Mouse (Mus musculus): ENCODE measurements around the gene Marveld3.

Marveld3 gene

GRCm38 (mm10) chr8:109968837-109969236 is 6.8 kb upstream of the Marveld3 start:
- in situ Hi-C loops (cut with MboI; ENCODE audit: low sequenced_read_pairs), result no loop called here

DNA sequence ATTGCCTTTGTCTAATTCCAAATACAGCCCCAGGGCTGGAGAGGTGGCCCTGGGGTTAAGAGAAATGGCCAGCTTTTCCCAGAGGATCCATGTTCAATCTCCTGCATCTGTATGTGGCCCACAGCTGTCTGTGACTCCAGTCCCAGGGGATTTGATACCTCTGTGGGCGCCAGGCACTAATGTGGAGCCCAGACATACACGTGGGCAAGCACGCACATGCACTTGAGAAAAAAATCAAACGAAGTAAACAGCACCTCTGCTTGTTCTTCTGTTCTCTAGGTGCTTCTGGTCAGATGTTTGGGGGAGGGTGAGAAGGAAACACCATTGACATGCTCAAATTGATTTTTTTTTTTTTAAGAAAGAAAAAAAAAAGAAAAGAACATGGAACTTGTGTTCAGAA is 2.1 kb upstream of the Marveld3 start:
- in situ Hi-C loops (cut with MboI; ENCODE audit: low sequenced_read_pairs), result no loop called here

GRCm38 (mm10) chr8:109963421-109963820 is 1.4 kb upstream of the Marveld3 start:
- in situ Hi-C loops (cut with MboI; ENCODE audit: low sequenced_read_pairs), result no loop called here

- in situ Hi-C loops (cut with MboI; ENCODE audit: low sequenced_read_pairs), result no loop called here
Measured at GRCm38 (mm10) chr8:109962896-109963295, 893 bp upstream of the Marveld3 start.

DNA sequence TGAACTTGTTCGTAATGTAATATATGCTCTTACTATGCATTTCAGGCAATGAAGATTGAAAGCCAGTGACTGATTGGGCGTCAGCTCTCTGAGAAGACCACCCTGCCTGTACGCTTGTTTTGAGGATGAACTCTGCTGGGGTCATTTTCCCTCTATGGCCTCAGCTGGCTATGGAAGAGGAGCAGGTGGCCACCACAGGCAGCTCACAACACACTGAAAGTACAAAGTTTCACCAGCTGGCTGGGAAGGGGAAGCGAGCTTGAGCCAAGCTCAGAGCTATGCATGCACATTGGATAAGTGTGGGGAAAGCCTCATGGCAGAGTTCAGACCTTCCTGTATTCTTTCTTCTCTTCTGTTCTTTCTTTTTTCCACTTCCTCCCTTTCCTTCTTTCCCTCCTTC is 2.9 kb downstream of the Marveld3 start:
- in situ Hi-C loops (cut with MboI; ENCODE audit: low sequenced_read_pairs), result no loop called here

- in situ Hi-C loops (cut with MboI; ENCODE audit: low sequenced_read_pairs), result no loop called here
Measured at GRCm38 (mm10) chr8:109958036-109958655, 3.9 kb downstream of the Marveld3 start.

DNA sequence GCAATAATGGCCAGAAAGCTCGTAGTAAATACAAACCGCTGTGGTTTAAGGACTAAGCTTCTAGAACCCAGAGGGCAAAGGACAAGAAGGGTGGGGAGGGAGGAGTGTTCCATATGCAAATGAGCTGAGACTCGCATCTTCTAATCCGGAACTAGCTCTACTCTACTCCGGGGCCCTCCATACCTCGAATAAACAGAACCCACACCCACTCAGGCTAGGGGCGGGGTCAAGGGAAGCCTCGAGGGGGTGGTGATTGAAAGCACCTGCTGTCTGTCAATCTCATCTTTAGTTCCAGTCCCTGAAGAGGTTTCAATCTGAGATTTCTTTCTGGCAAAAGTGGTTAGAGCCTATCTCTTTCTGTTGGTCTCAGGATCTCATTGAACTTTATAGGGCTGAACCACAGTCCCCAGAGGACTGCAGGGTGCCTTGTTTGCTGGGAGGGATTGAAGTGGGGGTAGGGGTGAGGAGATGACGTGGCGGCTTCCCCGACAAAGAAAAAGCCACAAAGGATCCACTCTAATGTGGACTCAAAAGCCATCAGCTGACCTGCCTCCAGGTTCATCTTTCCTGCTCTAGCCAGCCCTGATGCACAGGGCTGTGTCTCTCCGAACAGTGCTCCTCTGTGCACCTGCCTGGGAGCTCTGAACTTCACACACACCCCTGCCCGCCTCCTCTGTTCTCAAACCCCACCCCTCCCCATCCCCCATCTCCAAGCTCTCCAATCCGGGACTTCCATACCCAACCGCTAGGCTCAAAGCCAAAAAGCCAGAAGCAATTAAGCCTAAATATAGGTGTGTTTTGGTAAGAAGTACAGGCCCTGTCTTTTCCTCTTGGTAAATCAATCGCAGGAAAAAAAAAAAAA is 4.6 kb downstream of the Marveld3 start:
- in situ Hi-C loops (cut with MboI; ENCODE audit: low sequenced_read_pairs), result no loop called here

- in situ Hi-C loops (cut with MboI; ENCODE audit: low sequenced_read_pairs), result no loop called here
Measured at GRCm38 (mm10) chr8:109954486-109954948, 7.5 kb downstream of the Marveld3 start.

GRCm38 (mm10) chr8:109952171-109952570 is 9.8 kb downstream of the Marveld3 start:
- in situ Hi-C loops (cut with MboI; ENCODE audit: low sequenced_read_pairs), result no loop called here

- in situ Hi-C loops (cut with MboI; ENCODE audit: low sequenced_read_pairs), result no loop called here
Measured at GRCm38 (mm10) chr8:109948285-109948564, 13.8 kb downstream of the Marveld3 start.

DNA sequence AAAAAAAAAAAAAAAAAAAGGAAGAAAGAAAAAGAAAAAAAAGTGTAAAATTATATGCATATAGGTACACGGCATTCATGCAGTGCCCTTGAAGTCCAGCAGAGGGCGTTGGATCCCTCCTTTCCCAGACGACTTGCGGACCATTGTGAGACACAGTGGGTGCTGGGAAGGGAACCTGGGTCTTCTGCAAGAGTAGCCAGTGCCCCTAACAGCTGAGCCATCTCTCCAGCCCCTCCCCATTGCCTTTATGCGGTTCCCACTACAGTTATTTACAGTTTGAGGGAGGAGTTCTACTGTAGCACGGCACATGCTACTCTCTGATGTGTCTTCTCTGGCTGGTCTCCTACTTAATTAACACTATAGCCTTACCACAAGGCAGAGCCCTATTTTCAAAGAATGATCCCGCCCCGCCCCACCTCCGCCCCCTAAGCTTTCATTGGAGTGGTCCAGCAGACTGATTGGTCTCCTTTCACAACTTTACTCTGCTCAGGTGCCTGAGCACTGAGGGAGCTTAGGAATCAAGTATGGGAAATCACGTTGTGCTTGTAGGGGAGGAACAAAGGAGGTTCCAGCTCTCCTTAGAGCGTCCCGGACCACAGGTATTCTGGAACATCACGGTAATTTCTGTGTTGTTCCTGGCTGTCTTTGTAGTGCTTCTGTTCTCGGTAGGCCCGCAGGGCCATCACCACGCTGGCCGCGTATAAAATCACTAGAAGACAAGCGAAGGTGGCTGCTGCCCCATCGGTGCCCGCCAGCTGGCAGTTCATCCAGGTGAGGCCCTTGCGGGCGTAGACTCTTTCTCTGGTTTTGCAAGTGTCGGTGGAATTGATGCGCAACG is 14.3 kb downstream of the Marveld3 start:
- in situ Hi-C loops (cut with MboI; ENCODE audit: low sequenced_read_pairs), result no loop called here

- in situ Hi-C loops (cut with MboI; ENCODE audit: low sequenced_read_pairs), result no loop called here
Measured at GRCm38 (mm10) chr8:109946272-109946671, 15.7 kb downstream of the Marveld3 start.

DNA sequence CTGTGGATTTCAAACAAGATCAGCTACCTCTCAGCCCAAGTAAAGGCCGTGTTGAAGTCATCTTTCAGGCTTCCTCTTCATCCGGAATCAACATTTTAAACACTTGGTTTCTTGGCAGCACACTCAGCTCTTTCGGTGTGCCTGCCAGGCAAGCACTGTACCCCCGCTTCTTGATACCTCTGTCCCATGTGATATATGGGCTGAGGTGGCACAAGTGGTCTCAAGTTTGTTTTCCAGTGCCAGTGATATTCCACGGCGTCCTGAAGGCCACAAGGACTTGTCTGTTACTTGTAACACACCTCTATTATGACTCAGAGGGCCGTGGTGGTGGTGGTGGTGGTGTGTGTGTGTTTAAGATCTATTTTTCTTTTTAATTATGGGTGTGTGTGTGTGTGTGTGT is 16.3 kb downstream of the Marveld3 start:
- in situ Hi-C loops (cut with MboI; ENCODE audit: low sequenced_read_pairs), result no loop called here

DNA sequence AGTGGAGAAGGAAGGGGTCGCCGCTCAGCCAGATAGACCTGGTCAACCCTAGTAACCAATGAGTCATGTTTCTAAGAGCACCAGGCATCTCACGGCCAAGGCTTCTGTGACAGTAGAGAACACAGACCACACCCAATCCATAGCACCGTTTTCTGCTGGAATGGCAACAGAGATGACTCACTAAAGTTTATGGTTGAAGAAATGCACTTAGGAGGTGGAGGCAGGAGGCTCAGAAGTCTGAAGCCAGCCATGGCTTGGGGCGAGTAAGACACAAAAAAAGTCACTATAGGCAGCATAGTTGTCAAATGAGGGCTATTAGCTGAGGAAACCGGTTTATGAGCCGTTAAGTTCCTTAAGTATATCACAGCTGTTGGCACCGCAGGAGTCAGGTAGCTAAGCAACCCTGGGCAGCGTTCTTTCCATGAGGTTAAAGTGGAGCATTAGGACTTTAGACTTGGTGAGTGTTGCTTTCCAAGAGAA is 16.8 kb downstream of the Marveld3 start:
- in situ Hi-C loops (cut with MboI; ENCODE audit: low sequenced_read_pairs), result no loop called here

DNA sequence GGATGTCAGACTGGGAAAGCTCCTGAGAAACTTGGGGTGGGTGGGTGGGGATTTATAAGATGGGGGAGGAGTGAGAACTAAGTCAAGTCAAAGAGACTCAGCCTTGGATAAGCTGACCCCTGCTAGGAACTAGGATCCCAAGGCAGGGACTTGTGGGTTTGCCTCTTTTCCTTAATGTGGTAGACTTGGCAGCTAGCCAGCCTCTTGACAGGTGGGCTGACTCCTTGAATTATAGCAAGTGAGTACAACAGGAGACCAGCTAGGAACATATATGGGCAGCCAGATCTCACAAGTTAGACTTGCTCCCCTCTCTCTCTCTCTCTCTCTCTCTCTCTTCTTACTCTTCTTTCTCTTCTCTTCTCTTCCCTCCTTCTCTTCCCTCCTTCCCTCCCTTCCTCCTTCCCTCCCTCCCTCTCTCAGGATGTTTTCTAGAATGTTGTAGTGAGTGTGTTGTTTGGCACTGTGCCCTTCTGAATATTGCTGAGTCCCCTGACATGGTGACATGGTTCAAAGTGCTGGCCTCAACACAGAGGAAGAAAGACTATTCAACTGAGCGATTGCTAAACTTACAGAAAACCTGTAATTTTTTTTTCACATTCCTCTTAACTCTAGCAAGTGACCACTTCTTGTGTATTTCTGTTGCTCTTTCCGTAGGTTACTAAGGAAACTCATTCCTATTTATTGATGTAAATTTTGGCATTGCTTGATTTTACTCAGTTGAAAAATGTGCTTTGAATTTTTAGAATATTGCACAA is 20.2 kb downstream of the Marveld3 start:
- in situ Hi-C loops (cut with MboI; ENCODE audit: low sequenced_read_pairs), result no loop called here

DNA sequence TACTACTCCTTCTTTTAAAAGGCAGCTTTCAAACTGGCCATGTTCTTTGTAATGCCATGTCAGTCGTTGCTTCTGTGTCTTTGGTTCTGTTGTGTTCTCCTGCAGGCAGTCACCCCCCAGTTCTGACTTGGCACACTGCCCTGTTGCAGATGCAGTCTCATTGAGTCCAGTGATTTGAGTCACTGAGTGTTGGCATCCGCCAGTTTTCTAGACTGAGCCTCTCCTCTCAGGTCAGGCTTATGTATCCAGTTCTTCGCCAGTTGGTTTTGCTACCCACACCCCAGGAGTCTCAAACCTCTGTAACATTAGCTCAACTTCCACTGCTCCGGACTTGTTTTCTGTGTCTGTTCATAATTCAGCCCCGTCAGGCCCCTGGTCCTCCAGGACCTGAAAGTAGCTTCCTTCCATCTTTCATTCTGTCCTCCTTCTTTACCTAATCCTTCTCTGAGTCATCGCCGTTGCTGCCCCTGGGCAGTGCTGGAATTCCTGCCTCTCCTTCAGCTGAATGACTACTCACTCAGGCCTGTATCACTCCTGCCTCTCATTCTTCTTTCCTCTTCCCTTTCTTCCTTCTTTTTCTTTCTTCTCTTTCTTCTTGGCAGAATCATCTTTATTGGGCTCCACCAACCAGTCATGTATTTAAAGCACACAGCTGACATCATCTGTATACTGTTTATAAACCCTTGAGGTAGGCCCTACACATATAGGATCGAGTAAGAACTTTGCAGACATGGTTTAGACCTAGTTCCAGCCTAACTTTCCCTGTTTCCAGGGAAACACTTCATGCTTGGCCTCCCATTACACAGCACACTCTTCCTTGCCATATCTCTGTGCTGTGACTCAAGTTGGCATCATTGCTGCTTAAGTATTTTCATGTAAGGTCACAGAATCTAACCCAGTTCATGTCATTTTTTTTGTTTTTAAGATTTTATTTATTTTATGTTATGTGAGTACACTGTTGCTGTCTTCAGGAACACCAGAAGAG is 41.3 kb downstream of the Marveld3 start:
- in situ Hi-C loops (cut with MboI; ENCODE audit: low sequenced_read_pairs), result no loop called here

- in situ Hi-C loops (cut with MboI; ENCODE audit: low sequenced_read_pairs), result no loop called here
Measured at GRCm38 (mm10) chr8:109917277-109917676, 44.7 kb downstream of the Marveld3 start.

GRCm38 (mm10) chr8:109907376-109907775 is 54.6 kb downstream of the Marveld3 start:
- in situ Hi-C loops (cut with MboI; ENCODE audit: low sequenced_read_pairs), result no loop called here

- in situ Hi-C loops (cut with MboI; ENCODE audit: low sequenced_read_pairs), result no loop called here
Measured at GRCm38 (mm10) chr8:109906907-109907306, 55.1 kb downstream of the Marveld3 start.
